Mouse (Mus musculus) forebrain, embryonic 11.5 days (tissue): ENCODE data around the gene Pawr. TPM values are rescaled to one million over a fixed set of nuclear protein-coding genes. Genes with fewer than 3 reads are reported as not detected.
"Not testable (repeated sequence)": the region's sequence is repeated elsewhere in the genome, so short reads cannot be mapped to it uniquely, and the experiment has no call there.

ENCODE experiments used
- ATAC-seq: fragments of 200-750 bp; cut with Nextera tagmentation; replicated peaks from 2 replicates; pipeline ENCODE4 v1.8.0; 2017; ENCODE audit warnings: moderate TSS enrichment; ENCODE audit not compliant: low FRiP score
- DNase-seq: peaks from one replicate; pipeline ENCODE4 v3.0.0-alpha.2; 2017; ENCODE audit warnings: low spot score
- H3K27ac ChIP-seq: fragments of 300-500 bp; sonication (generic); 2 replicates; pipeline ENCODE4 v1.5.1; 2014; ENCODE audit warnings: low read depth, low read length
- H3K27me3 ChIP-seq: fragments of 300-500 bp; sonication (generic); 2 replicates; pipeline ENCODE4 v1.6.1; 2014; ENCODE audit warnings: mild to moderate bottlenecking, low read length, mixed read lengths; ENCODE audit not compliant: control insufficient read depth, insufficient read depth
- H3K36me3 ChIP-seq: fragments of 300-500 bp; sonication (generic); 2 replicates; pipeline ENCODE4 v1.6.1; 2014; ENCODE audit warnings: mild to moderate bottlenecking, low read length, moderate library complexity, mixed read lengths; ENCODE audit not compliant: control insufficient read depth, insufficient read depth
- H3K4me1 ChIP-seq: fragments of 300-500 bp; sonication (generic); replicated peaks from 2 replicates; pipeline ENCODE4 v1.6.1; 2014; ENCODE audit warnings: low read length, mixed read lengths; ENCODE audit not compliant: control insufficient read depth, insufficient read depth
- H3K4me2 ChIP-seq: fragments of 300-500 bp; sonication (generic); 2 replicates; pipeline ENCODE4 v1.6.1; 2014; ENCODE audit warnings: low read depth, mild to moderate bottlenecking, low read length, moderate library complexity, mixed read lengths; ENCODE audit not compliant: severe bottlenecking
- H3K4me3 ChIP-seq: fragments of 300-500 bp; sonication (generic); 2 replicates; pipeline ENCODE4 v1.5.1; 2014; ENCODE audit warnings: low read depth, low read length
- H3K9ac ChIP-seq: fragments of 300-500 bp; sonication (generic); 2 replicates; pipeline ENCODE4 v1.6.1; 2014; ENCODE audit warnings: low read length
- H3K9me3 ChIP-seq: fragments of 300-500 bp; sonication (generic); 2 replicates; pipeline ENCODE4 v1.6.1; 2016; ENCODE audit warnings: low read length, mixed read lengths; ENCODE audit not compliant: control insufficient read depth
- WGBS: fragments of 180-500 bp; shearing (Covaris S2); extraction: QIAGEN DNeasy Blood & Tissue Kit; methylation state at CpG from one replicate; pipeline ENCODE4 v1.1.7; 2014; 5-methylcytosine and 5-hydroxymethylcytosine counted together
- polyA plus RNA-seq: library from polyadenylated mRNA; unstranded; fragments of >200 nt; fragmentation: Nextera tagmentation; extraction: Ambion mirVana; gene quantifications from 2 replicates; pipeline ENCODE4 v1.2.1, GENCODE M21; 2014

Gene Pawr
- polyA plus RNA-seq, 1 experiment from 2014 or later = 18.3 TPM

GRCm38 (mm10) chr10:108432194-108432593, 100.3 kb downstream of the Pawr start:
- H3K9ac ChIP-seq = no peak overlapping the region
- no peaks in the 10 kb centered on the region for H3K27me3 ChIP-seq
- ATAC-seq (no peak; the same call in 1 of the 2 replicates), DNase-seq (no peak)
- WGBS = 12% methylated on average over 10 of the region's 10 CpGs
- H3K9me3 ChIP-seq = no peaks in the 10 kb centered on the region
- H3K36me3 ChIP-seq = no peaks in the 10 kb centered on the region
- H3K4me1 ChIP-seq = no peaks in the 10 kb centered on the region; the same call in 1 of the 2 replicates
- H3K4me2 ChIP-seq = no peak overlapping the region; the same call in 1 of the 2 replicates
- H3K4me3 ChIP-seq = no peak overlapping the region
- no peak overlapping the region for H3K27ac ChIP-seq

GRCm38 (mm10) chr10:108433976-108434375, 102.1 kb downstream of the Pawr start:
- H3K27ac ChIP-seq = no peak overlapping the region
- no peak overlapping the region for H3K9ac ChIP-seq
- ATAC-seq = peak; percentile 49; the same call in 1 of the 2 replicates
- peak overlapping the region; percentile 6; the same call in 1 of the 2 replicates for H3K4me2 ChIP-seq
- 8% methylated on average over 15 of the region's 15 CpGs for WGBS
- no peaks in the 10 kb centered on the region for H3K27me3 ChIP-seq
- no peak for DNase-seq
- no peak overlapping the region for H3K4me3 ChIP-seq
- no peaks in the 10 kb centered on the region; the same call in 1 of the 2 replicates for H3K4me1 ChIP-seq
- H3K36me3 ChIP-seq = no peaks in the 10 kb centered on the region
- no peaks in the 10 kb centered on the region for H3K9me3 ChIP-seq

GRCm38 (mm10) chr10:108435616-108436015, 103.7 kb downstream of the Pawr start:
- Histone ChIP-seq H3K4me3 (no peak overlapping the region), H3K27me3 (no peaks in the 10 kb centered on the region), H3K9ac (no peak overlapping the region), H3K36me3 (no peaks in the 10 kb centered on the region), H3K27ac (no peak overlapping the region), H3K9me3 (no peaks in the 10 kb centered on the region), H3K4me2 (no peak overlapping the region), H3K4me1 (no peaks in the 10 kb centered on the region; the same call in 1 of the 2 replicates)
- ATAC-seq (no peak), DNase-seq (no peak)
- 22% methylated on average over 5 of the region's 5 CpGs for WGBS

- no peak overlapping the region for H3K4me3 ChIP-seq
- DNase-seq = no peak
Measured at GRCm38 (mm10) chr10:108436365-108436764, 104.4 kb downstream of the Pawr start.

GRCm38 (mm10) chr10:108440251-108440650, 108.3 kb downstream of the Pawr start:
- H3K4me2 ChIP-seq, H3K27me3 ChIP-seq, H3K4me3 ChIP-seq, H3K9ac ChIP-seq, H3K4me1 ChIP-seq, H3K27ac ChIP-seq, ATAC-seq, H3K9me3 ChIP-seq, H3K36me3 ChIP-seq, DNase-seq: not testable (repeated sequence)
- WGBS = 97% methylated on average over 5 of the region's 5 CpGs

More at GRCm38 (mm10) chr10:108436365-108436764, 104.4 kb downstream of the Pawr start:
- H3K9me3 ChIP-seq = no peaks in the 10 kb centered on the region
- H3K4me1 ChIP-seq = no peaks in the 10 kb centered on the region; the same call in 1 of the 2 replicates
- H3K9ac ChIP-seq = no peak overlapping the region
- no peak overlapping the region for H3K27ac ChIP-seq
- WGBS = 48% methylated on average over 8 of the region's 8 CpGs
- ATAC-seq = no peak
- no peaks in the 10 kb centered on the region for H3K36me3 ChIP-seq
- no peaks in the 10 kb centered on the region for H3K27me3 ChIP-seq
- no peak overlapping the region for H3K4me2 ChIP-seq

- 71% methylated on average over 19 of the region's 19 CpGs for whole genome bisulfite sequencing
Measured at GRCm38 (mm10) chr10:108443931-108444876, 112.3 kb downstream of the Pawr start.

DNA sequence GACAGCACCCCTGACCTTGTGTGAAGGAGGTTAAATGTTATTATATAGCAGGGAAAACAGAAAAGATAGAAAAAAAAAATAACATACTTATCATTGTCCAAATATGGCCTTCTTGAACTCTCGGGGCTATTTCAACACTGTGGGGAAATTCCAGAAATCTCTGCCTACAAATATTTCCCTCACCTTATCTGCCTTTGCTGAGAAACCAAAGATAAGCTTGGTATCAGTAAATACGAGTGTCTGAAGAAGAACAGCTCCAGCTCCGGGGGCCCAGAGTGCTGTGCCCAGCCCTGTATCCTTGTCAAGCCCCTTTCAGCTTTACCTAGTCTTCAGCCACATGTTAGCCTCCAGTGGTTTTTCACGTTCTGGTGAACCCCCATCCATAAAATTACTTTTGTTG, 113.2 kb downstream of the Pawr start:
- WGBS = 79% methylated on average over 4 of the region's 4 CpGs
- Histone ChIP-seq H3K27me3 (no peaks in the 10 kb centered on the region), H3K4me2 (no peak overlapping the region), H3K9ac (no peak overlapping the region), H3K27ac (no peak overlapping the region), H3K4me3 (no peak overlapping the region), H3K9me3 (no peaks in the 10 kb centered on the region), H3K4me1 (peaks cover 2% of the 10 kb centered on the region; the same call in 1 of the 2 replicates), H3K36me3 (no peaks in the 10 kb centered on the region)
- ATAC-seq = no peak
- no peak for DNase-seq

More at GRCm38 (mm10) chr10:108443931-108444876, 112.3 kb downstream of the Pawr start:
- Histone ChIP-seq H3K4me1 (peaks cover 2% of the 10 kb centered on the region; the same call in 1 of the 2 replicates), H3K4me2 (no peak overlapping the region), H3K36me3 (no peaks in the 10 kb centered on the region), H3K9me3 (no peaks in the 10 kb centered on the region), H3K27ac (no peak overlapping the region), H3K4me3 (no peak overlapping the region), H3K9ac (no peak overlapping the region), H3K27me3 (no peaks in the 10 kb centered on the region)
- ATAC-seq = no peak
- no peak for DNase-seq

DNA sequence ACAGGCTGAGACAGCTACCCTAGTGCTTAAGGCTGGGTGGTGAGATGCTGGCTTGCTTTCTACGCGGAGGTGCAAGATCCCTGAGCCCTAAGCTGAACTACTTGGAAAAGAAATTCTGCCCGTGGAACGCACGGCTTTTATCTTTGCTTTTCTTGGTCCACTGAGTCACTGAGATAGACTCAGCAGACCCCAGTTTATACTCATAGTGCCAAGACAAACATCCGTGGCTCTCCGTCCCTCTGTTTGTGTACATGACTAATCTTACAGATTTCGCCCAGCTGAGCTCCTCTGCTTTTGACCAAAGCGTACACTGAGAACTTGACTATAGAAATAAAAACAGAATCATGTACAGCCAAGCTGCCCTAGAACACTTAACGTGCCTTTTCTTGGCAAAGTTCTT, 113.7 kb downstream of the Pawr start:
- Histone ChIP-seq H3K4me3 (no peak overlapping the region), H3K9ac (no peak overlapping the region), H3K27ac (no peak overlapping the region), H3K36me3 (no peaks in the 10 kb centered on the region), H3K9me3 (no peaks in the 10 kb centered on the region), H3K4me1 (peaks cover 2% of the 10 kb centered on the region; the same call in 1 of the 2 replicates), H3K4me2 (no peak overlapping the region), H3K27me3 (no peaks in the 10 kb centered on the region)
- WGBS = 80% methylated on average over 10 of the region's 10 CpGs
- DNase-seq (no peak), ATAC-seq (no peak)
